Mouse (Mus musculus) G1E (cell line): Measurements from ENCODE around the gene Etnk2.

ENCODE experiments used
- CTCF ChIP-seq: IDR thresholded peaks from 2 replicates; pipeline ENCODE4 v1.5.1; 2012; ENCODE audit warnings: low read depth, low read length, inconsistent platforms, mixed read lengths
- GATA1 ChIP-seq: IDR thresholded peaks from 2 replicates; pipeline ENCODE4 v1.6.1; 2012; ENCODE audit warnings: borderline replicate concordance, low read length, inconsistent platforms, mixed read lengths
- GATA2 ChIP-seq: IDR thresholded peaks from 2 replicates; pipeline ENCODE4 v1.6.1; 2012; ENCODE audit warnings: low read depth, low read length, inconsistent platforms, borderline replicate concordance
- POLR2AphosphoS5 ChIP-seq: IDR thresholded peaks from 2 replicates; pipeline ENCODE4 v1.6.1; 2012; ENCODE audit warnings: low read depth, low read length, inconsistent platforms; ENCODE audit not compliant: insufficient replicate concordance
- TAL1 ChIP-seq: conservative IDR thresholded peaks from 2 replicates; pipeline ENCODE4 v1.6.1; 2012; ENCODE audit warnings: low read depth, low read length, inconsistent platforms, mixed read lengths

DNA sequence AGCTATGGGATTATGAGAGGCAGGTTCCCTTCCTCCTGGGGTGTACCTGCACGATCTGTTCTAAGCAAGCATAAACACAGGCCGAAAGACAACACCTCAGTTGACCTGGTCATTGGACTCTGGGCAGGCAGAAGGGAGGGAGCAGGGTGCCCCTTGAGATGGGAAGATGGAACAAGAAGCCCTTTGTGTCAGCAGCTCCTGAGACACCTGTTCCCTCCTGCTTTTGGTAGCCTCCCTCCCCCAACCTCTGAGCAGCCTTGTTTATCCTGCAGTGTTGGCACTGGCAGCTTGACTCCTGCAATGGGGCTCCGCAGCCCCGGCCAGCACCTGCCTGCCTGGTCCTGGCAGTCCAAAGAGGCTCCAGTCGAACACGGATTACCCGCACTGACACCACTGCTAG, 51.7 kb downstream of the Etnk2 start:
- TF ChIP-seq CTCF, result no peak
- TF ChIP-seq TAL1, result no peak
- no peak for TF ChIP-seq GATA1
- TF ChIP-seq POLR2AphosphoS5, result no peak
- no peak for TF ChIP-seq GATA2
